Mouse (Mus musculus) fat pad, adult 2 months (tissue): ENCODE data around the gene Hspa1l.
"Not testable (repeated sequence)": the region's sequence is repeated elsewhere in the genome, so short reads cannot be mapped to it uniquely, and the experiment has no call there.

ENCODE experiments used
- DNase-seq: peaks from one replicate; pipeline ENCODE4 v3.0.0-alpha.2; 2011; ENCODE audit warnings: low read depth, low spot score; ENCODE audit errors: extremely low read depth

The Hspa1l gene

GRCm38 (mm10) chr17:35002153-35002865, 29.8 kb downstream of the Hspa1l start:
- no peak for DNase-seq

GRCm38 (mm10) chr17:35003022-35003838, 30.7 kb downstream of the Hspa1l start:
- DNase-seq = no peak

GRCm38 (mm10) chr17:35004075-35004717, 31.7 kb downstream of the Hspa1l start:
- no peak for DNase-seq

- no peak for DNase-seq
Measured at GRCm38 (mm10) chr17:35005158-35005557, 32.7 kb downstream of the Hspa1l start.

GRCm38 (mm10) chr17:35005902-35006301, 33.4 kb downstream of the Hspa1l start:
- DNase-seq = not testable (repeated sequence)

GRCm38 (mm10) chr17:35007387-35007991, 35.0 kb downstream of the Hspa1l start:
- no peak for DNase-seq

GRCm38 (mm10) chr17:35009586-35009985, 37.1 kb downstream of the Hspa1l start:
- DNase-seq = no peak

- no peak for DNase-seq
Measured at GRCm38 (mm10) chr17:35011440-35011839, 38.9 kb downstream of the Hspa1l start.

GRCm38 (mm10) chr17:35012430-35012829, 39.9 kb downstream of the Hspa1l start:
- no peak for DNase-seq

- DNase-seq = no peak
Measured at GRCm38 (mm10) chr17:35013221-35013620, 40.7 kb downstream of the Hspa1l start.

- DNase-seq = no peak
Measured at GRCm38 (mm10) chr17:35015296-35015695, 42.8 kb downstream of the Hspa1l start.

GRCm38 (mm10) chr17:35016376-35016775, 43.9 kb downstream of the Hspa1l start, which contains the start of gene Vwa7:
TSS of gene Vwa7 (plus strand) at chr17:35016579.
- no peak for DNase-seq

- no peak for DNase-seq
Measured at GRCm38 (mm10) chr17:35016791-35017705, 44.5 kb downstream of the Hspa1l start.

- DNase-seq = no peak
Measured at GRCm38 (mm10) chr17:35017706-35018030, 45.2 kb downstream of the Hspa1l start.

- no peak for DNase-seq
Measured at GRCm38 (mm10) chr17:35018171-35018570, 45.7 kb downstream of the Hspa1l start.

- DNase-seq = no peak
Measured at GRCm38 (mm10) chr17:35019894-35020293, 47.4 kb downstream of the Hspa1l start.

- peak; percentile 82 for DNase-seq
Measured at GRCm38 (mm10) chr17:35020551-35020950, 48.0 kb downstream of the Hspa1l start.

- DNase-seq = no peak
Measured at GRCm38 (mm10) chr17:35021163-35021808, 48.8 kb downstream of the Hspa1l start.

- DNase-seq = no peak
Measured at GRCm38 (mm10) chr17:35021842-35022477, 49.5 kb downstream of the Hspa1l start.
